Mouse (Mus musculus): Measurements from ENCODE around the gene Sec22c.
A peak's percentile ranks its signal among the peaks of the same experiment; 100 is the strongest.

Sec22c gene

DNA sequence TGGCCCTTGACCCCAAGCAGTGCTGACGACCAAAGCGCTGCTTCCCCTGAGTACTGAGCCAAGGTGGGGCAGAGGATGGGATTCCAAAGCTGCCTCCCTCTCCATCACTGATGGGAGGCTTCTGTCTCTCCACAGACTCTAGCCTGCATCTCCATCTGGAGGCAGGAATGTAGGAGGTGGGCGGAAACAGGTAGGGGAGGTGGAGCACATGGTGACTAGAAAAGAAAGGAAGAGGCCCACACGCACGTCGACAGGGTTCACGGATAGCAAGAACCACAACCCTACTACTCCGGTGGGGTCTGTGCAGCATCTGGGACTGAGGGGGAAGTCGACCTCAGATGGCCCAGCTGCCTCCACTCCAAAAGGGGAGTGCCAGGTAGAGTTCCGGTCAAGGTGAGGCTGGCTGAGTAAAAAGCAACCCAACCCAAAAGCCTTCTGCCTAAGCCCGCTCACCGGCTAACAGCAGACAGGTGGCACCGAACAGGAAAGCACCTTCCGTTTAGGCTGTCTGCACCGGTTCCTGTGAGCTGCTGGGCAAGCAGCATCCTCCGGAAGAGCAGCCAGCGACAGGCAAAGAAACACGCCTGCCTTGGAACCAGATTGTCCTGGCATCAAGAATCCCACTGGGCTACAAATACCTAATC lies 23.1 kb downstream of the Sec22c start:
- H3K36me3 ChIP-seq (ENCODE audit: insufficient read depth, low read length), result peaks cover 23% of the 10 kb centered on the region
- H3K27me3 ChIP-seq (ENCODE audit: insufficient read depth, low read length), result peaks cover 8% of the 10 kb centered on the region; the same call in 1 of the 2 replicates
- H3K9me3 ChIP-seq (ENCODE audit: low read length), result no peaks in the 10 kb centered on the region
- peaks cover 12% of the 10 kb centered on the region for H3K4me1 ChIP-seq (replicated peaks; ENCODE audit: low read depth, low read length)
- TF ChIP-seq CTCF (conservative IDR thresholded peaks at IDR 0.05; ENCODE audit: low read length) (no peak), NANOG (IDR thresholded peaks at IDR 0.05; ENCODE audit: borderline replicate concordance, low read length) (no peak), POU5F1 (IDR thresholded peaks at IDR 0.05; ENCODE audit: borderline replicate concordance, low read length) (no peak)
- H3K4me3 ChIP-seq (replicated peaks; ENCODE audit: low read length), result no peak overlapping the region

GRCm38 (mm10) chr9:121681191-121681590 lies 24.1 kb downstream of the Sec22c start:
- TF ChIP-seq POU5F1 (IDR thresholded peaks at IDR 0.05; ENCODE audit: borderline replicate concordance, low read length) (no peak), NANOG (IDR thresholded peaks at IDR 0.05; ENCODE audit: borderline replicate concordance, low read length) (no peak), CTCF (conservative IDR thresholded peaks at IDR 0.05; ENCODE audit: low read length) (no peak)
- Histone ChIP-seq H3K4me1 (replicated peaks; ENCODE audit: low read depth, low read length) (peaks cover 12% of the 10 kb centered on the region), H3K27me3 (ENCODE audit: insufficient read depth, low read length) (peaks cover 11% of the 10 kb centered on the region; the same call in 1 of the 2 replicates), H3K36me3 (ENCODE audit: insufficient read depth, low read length) (peaks cover 23% of the 10 kb centered on the region), H3K4me3 (replicated peaks; ENCODE audit: low read length) (no peak overlapping the region), H3K9me3 (ENCODE audit: low read length) (no peaks in the 10 kb centered on the region)

DNA sequence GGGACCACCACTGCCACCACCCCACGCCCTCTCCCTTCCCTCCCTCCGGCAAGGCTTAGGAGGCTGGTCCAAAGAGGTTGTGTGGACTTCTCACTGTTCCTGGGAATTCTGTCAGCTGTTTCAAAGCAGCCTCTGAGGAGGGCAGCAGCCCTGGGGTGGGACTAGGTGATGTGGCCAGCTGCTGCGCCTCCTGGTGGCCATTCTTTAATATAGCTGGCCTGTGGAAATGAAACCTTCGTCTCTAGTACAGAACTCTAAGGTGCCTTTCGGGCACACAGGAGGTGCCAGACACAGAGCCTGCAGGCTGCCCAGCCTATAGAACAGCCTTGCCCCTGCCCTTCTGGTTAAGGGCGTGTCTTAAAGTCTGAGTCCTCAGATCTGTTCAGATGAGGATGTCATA lies 25.7 kb downstream of the Sec22c start:
- H3K36me3 ChIP-seq (ENCODE audit: insufficient read depth, low read length), result peaks cover 11% of the 10 kb centered on the region
- H3K27me3 ChIP-seq (ENCODE audit: insufficient read depth, low read length), result peaks cover 11% of the 10 kb centered on the region; the same call in 1 of the 2 replicates
- peaks cover 12% of the 10 kb centered on the region for H3K4me1 ChIP-seq (replicated peaks; ENCODE audit: low read depth, low read length)
- no peaks in the 10 kb centered on the region for H3K9me3 ChIP-seq (ENCODE audit: low read length)
- H3K4me3 ChIP-seq (replicated peaks; ENCODE audit: low read length), result no peak overlapping the region
- TF ChIP-seq POU5F1 (IDR thresholded peaks at IDR 0.05; ENCODE audit: borderline replicate concordance, low read length) (no peak), CTCF (conservative IDR thresholded peaks at IDR 0.05; ENCODE audit: low read length) (peak; percentile 80)

DNA sequence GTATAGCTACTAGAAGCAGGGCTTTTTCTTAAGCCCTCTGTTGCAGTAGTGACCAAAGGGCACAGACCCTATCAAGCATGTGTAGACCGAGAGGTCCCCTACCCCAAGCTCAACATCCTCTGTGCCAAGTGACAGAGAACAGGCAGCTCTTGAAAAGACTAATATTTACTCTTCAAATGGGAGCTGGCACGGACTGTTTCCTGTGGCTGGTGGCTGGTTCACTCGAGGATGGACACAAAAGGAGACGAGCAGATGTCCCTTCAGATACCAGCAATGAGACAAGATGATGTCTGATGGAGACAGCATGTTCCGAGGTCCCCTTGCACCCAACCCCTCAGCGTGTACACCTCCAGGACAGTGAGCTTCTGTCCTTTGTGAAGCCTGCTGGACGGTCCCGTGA lies 27.8 kb downstream of the Sec22c start:
- Histone ChIP-seq H3K36me3 (ENCODE audit: insufficient read depth, low read length) (no peaks in the 10 kb centered on the region), H3K27me3 (ENCODE audit: insufficient read depth, low read length) (peaks cover 19% of the 10 kb centered on the region), H3K9me3 (ENCODE audit: low read length) (no peaks in the 10 kb centered on the region), H3K4me3 (replicated peaks; ENCODE audit: low read length) (no peak overlapping the region), H3K4me1 (replicated peaks; ENCODE audit: low read depth, low read length) (peaks cover 10% of the 10 kb centered on the region)
- TF ChIP-seq NANOG (IDR thresholded peaks at IDR 0.05; ENCODE audit: borderline replicate concordance, low read length) (no peak), POU5F1 (IDR thresholded peaks at IDR 0.05; ENCODE audit: borderline replicate concordance, low read length) (no peak)

DNA sequence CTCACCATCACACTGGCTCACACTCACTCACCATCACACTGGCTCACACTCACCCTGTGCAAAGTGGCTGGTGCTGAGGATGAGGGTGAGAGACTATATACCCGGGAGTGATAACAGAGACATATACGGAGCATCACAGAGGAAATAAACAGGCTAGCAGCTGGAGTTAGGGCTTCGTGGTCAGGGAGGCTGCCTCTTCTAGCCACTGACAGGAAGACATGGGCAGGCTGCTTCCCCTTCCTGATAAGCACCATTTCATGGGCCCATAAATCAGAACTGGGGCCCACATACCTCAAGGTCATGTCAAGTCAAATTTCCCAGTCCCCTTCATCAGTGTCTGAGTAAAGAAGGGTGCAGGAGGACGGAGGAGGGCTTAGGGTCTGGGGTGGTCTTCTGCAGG lies 28.2 kb downstream of the Sec22c start:
- H3K4me3 ChIP-seq (replicated peaks; ENCODE audit: low read length), result no peak overlapping the region
- H3K9me3 ChIP-seq (ENCODE audit: low read length), result no peaks in the 10 kb centered on the region
- H3K36me3 ChIP-seq (ENCODE audit: insufficient read depth, low read length), result no peaks in the 10 kb centered on the region
- H3K27me3 ChIP-seq (ENCODE audit: insufficient read depth, low read length), result peaks cover 23% of the 10 kb centered on the region
- no peak for TF ChIP-seq NANOG (IDR thresholded peaks at IDR 0.05; ENCODE audit: borderline replicate concordance, low read length)
- TF ChIP-seq POU5F1 (IDR thresholded peaks at IDR 0.05; ENCODE audit: borderline replicate concordance, low read length), result no peak
- no peak for TF ChIP-seq CTCF (conservative IDR thresholded peaks at IDR 0.05; ENCODE audit: low read length)
- H3K4me1 ChIP-seq (replicated peaks; ENCODE audit: low read depth, low read length), result peaks cover 6% of the 10 kb centered on the region

GRCm38 (mm10) chr9:121675556-121675955 lies 29.7 kb downstream of the Sec22c start:
- no peaks in the 10 kb centered on the region for H3K36me3 ChIP-seq (ENCODE audit: insufficient read depth, low read length)
- H3K4me1 ChIP-seq (replicated peaks; ENCODE audit: low read depth, low read length), result peaks cover 4% of the 10 kb centered on the region
- no peaks in the 10 kb centered on the region for H3K9me3 ChIP-seq (ENCODE audit: low read length)
- no peak overlapping the region for H3K4me3 ChIP-seq (replicated peaks; ENCODE audit: low read length)
- H3K27me3 ChIP-seq (ENCODE audit: insufficient read depth, low read length), result peaks cover 35% of the 10 kb centered on the region
- TF ChIP-seq NANOG (IDR thresholded peaks at IDR 0.05; ENCODE audit: borderline replicate concordance, low read length) (no peak), POU5F1 (IDR thresholded peaks at IDR 0.05; ENCODE audit: borderline replicate concordance, low read length) (no peak), CTCF (conservative IDR thresholded peaks at IDR 0.05; ENCODE audit: low read length) (no peak)

- H3K4me1 ChIP-seq (replicated peaks; ENCODE audit: low read depth, low read length), result peaks cover 10% of the 10 kb centered on the region
- no peak for TF ChIP-seq POU5F1 (IDR thresholded peaks at IDR 0.05; ENCODE audit: borderline replicate concordance, low read length)
- no peak for TF ChIP-seq NANOG (IDR thresholded peaks at IDR 0.05; ENCODE audit: borderline replicate concordance, low read length)
- TF ChIP-seq CTCF (conservative IDR thresholded peaks at IDR 0.05; ENCODE audit: low read length), result no peak
- no peak overlapping the region for H3K4me3 ChIP-seq (replicated peaks; ENCODE audit: low read length)
- peaks cover 40% of the 10 kb centered on the region for H3K27me3 ChIP-seq (ENCODE audit: insufficient read depth, low read length)
- no peaks in the 10 kb centered on the region for H3K36me3 ChIP-seq (ENCODE audit: insufficient read depth, low read length)
- H3K9me3 ChIP-seq (ENCODE audit: low read length), result no peaks in the 10 kb centered on the region
These were observed 30.3 kb downstream of the Sec22c start for GRCm38 (mm10) chr9:121675011-121675410.

GRCm38 (mm10) chr9:121673716-121674115 lies 31.6 kb downstream of the Sec22c start:
- H3K9me3 ChIP-seq (ENCODE audit: low read length), result no peaks in the 10 kb centered on the region

DNA sequence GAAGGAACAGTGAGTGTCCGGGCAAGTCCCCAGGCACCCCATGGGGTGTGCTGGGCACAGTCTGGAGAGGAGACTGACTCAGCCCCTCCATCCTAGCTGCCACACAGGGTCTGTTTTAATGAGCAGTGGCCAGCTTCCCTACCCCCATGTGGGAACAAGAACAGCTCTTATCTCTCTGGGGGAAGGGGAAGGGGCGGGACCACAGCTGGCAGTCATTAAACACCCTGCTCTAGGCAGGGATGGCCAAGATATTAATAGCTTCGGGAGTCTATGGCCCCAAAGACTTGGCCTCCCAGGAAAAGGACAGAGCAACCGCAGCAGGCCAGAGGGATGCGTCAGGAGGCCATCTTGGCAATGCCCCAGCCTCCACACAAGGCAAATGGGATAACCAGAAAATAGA lies 33.0 kb downstream of the Sec22c start:
- TF ChIP-seq NANOG (IDR thresholded peaks at IDR 0.05; ENCODE audit: borderline replicate concordance, low read length) (no peak), CTCF (conservative IDR thresholded peaks at IDR 0.05; ENCODE audit: low read length) (no peak), POU5F1 (IDR thresholded peaks at IDR 0.05; ENCODE audit: borderline replicate concordance, low read length) (no peak)
- Histone ChIP-seq H3K27me3 (ENCODE audit: insufficient read depth, low read length) (peaks cover 61% of the 10 kb centered on the region), H3K4me1 (replicated peaks; ENCODE audit: low read depth, low read length) (peaks cover 29% of the 10 kb centered on the region), H3K36me3 (ENCODE audit: insufficient read depth, low read length) (no peaks in the 10 kb centered on the region), H3K4me3 (replicated peaks; ENCODE audit: low read length) (no peak overlapping the region), H3K9me3 (ENCODE audit: low read length) (no peaks in the 10 kb centered on the region)

More at GRCm38 (mm10) chr9:121673716-121674115, 31.6 kb downstream of the Sec22c start:
- peaks cover 23% of the 10 kb centered on the region for H3K4me1 ChIP-seq (replicated peaks; ENCODE audit: low read depth, low read length)
- no peaks in the 10 kb centered on the region for H3K36me3 ChIP-seq (ENCODE audit: insufficient read depth, low read length)
- peaks cover 53% of the 10 kb centered on the region for H3K27me3 ChIP-seq (ENCODE audit: insufficient read depth, low read length)
- TF ChIP-seq CTCF (conservative IDR thresholded peaks at IDR 0.05; ENCODE audit: low read length) (no peak), POU5F1 (IDR thresholded peaks at IDR 0.05; ENCODE audit: borderline replicate concordance, low read length) (no peak), NANOG (IDR thresholded peaks at IDR 0.05; ENCODE audit: borderline replicate concordance, low read length) (no peak)
- H3K4me3 ChIP-seq (replicated peaks; ENCODE audit: low read length), result no peak overlapping the region
